Mouse (Mus musculus) frontal cortex, postnatal 25 days (tissue): ENCODE data around the gene Adora1.

Experiments
- DNase-seq, 2 experiments: peaks; one replicate each; pipeline ENCODE4 v3.0.0; 2022; ENCODE audit warnings: low spot score in 2 of 2

Gene Adora1

DNA sequence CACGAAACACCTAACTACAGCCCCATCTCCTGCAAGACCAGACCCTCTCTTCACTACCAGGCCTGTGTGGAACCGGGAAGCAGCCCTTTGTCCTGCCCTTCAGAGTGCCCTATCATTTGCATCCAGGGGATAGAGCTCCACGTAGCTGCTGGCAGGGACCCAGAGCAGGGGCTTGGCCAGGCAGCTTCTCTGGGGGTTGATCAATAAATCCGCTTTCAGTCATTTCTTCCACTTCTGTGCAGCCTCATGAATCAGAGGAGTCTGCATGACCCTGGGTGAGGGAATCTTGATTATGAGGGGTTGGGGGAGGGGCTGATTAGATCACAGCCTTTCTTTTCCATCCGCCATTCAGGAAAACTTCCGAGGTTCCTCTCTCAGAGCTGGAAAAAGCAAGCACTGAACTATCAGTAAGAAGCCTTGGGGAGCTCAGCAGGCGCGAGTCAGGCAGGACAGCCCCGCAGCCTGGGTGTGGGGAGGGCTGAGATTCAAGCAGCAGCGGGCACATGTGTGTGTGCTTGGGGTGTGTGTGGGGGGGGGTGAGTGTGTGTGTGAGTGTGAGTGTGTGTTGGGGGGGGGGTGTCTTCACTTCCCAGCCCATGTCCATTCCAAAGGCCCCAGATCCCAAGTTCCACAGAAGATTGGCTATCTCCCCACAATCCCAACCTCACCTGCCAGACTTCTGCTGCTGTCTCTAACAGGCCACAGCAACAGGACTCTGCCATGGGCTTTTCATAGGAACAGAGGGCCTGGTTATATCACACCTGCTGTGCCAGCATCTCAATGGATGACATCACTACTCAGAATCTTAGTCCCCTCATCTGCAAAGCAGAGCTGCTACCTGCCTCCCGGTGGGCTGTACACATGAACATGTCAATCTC is 19.2 kb downstream of the Adora1 start:
- no peak for DNase-seq

DNA sequence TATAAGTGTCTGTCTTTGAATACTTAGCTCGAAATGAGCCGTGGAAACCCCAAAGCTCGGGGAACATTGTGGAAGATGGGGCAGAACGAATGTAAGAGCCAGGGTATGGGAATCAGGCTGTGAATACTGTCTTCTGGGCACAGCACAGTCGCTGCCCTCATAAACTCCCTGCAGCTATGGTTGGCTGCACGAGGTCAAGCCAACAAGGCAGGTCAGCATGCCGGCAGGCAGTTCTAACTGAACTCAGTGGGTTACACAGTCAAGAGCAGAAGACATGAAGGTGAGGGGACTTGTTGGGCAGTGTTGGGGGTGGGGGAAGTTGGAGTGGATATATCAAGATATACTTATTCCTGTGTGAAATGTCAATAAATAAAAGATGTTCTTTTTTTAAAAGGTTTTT is 20.2 kb downstream of the Adora1 start:
- DNase-seq = no peak

DNA sequence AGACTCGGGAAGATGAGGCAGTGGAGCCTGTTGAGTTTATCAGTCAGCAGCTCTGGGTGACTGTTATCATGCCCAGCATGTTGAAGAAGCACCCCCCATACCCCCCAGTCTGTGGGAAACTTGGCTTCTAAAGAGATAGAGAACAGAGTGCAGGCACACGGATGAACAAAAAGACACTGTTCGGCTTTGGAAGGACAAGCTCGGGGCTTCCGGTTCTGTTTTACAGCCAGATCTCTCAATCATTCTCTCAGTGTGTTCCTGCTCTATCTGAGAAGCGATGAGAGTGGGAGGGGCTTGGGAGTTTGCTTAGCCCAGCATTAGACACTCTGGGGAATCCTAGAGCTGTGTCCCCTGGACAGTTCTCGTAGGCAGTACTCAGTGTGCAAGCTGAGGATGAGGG is 21.8 kb downstream of the Adora1 start:
- DNase-seq = no peak

DNA sequence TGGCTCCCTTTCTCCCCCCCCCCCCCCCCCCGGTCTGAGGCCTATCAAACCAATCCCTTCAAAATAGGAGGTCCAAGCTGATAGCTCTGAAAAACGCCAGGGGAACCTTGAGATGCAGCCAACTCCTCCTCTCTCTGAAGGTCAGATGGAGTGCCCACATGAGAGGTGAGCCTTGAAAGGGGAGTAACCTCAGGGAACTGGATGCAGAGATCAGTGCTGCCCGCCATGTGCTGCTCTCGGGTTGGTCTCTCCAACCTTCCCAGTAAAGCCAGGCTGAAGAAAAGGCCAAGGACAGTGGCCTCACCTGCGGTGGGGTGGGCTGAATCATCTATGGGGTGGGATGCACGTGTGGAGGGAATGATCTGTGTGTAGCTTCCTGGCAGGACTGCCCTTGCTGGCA is 22.9 kb downstream of the Adora1 start:
- no peak for DNase-seq

- DNase-seq = no peak
Observed at GRCm38 (mm10) chr1:134211631-134212030, 23.6 kb downstream of the Adora1 start.

DNA sequence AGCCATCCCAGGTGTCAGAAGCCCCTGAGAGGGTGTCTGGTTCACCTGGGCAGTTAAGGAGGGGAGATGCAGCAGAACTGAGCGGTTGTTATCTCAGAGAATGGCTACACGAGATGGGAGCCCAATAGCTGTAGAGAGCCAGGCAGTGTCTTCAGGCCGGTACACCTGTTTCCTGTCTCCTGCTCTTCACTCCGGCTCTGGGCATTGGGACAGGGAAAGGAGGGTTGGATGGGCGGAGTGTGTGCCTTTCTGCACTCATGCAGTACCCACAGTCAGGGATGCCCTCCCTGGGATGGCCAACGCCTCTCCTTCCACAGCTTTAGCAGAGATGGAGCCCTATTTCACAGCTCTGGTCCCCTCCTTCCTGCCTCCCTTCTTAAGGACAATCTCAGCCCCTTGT is 24.2 kb downstream of the Adora1 start:
- DNase-seq = no peak

DNA sequence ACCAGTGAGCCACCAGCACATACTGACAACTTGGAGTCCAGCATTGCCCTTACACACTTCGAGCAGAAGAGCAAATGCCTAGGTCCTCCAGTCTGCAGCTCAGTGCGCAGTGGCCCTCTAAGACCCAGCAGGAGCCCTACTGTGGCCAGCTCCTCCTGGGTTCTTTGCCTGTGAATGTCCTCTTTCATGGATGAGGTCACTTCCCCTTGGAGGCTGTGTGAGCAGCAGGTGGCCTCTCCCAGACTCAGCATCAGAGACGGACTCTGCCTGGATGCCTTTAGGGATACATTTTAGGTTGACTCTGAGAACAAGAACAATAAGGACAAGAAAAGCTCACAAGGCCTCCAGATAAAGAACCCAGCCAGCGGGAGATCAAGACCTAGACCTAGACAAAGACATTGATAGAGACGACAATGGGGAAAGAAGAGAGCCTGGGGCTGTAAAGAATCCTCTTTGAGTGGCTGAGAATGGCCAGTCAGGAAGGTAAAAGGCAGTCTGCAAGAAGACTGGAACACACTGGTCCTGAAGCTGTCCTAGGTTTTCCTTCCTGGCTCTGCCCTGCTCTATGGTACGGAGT is 25.0 kb downstream of the Adora1 start:
- DNase-seq = no peak

- no peak for DNase-seq
Observed at GRCm38 (mm10) chr1:134206085-134206484, 29.1 kb downstream of the Adora1 start.

GRCm38 (mm10) chr1:134205296-134206018 is 29.8 kb downstream of the Adora1 start:
- no peak for DNase-seq

DNA sequence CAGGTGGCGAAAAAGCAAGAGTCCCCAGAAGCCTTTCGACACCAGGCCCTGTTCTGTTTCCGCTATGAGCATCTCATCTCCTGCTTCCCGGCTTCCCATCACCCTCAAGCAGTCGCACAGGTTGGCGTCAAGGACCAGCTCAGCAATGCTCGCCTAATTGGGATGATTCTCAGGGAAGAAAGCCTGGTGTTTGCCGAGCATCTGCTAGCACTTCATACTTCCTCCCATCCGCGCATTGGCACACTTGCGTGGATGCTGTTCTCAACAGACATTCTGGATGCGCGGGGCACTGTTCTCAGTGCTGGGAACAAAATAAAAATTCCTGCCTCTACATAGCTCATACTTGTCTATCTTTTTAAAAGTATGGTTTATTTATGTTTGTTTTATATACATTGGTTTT is 31.0 kb downstream of the Adora1 start:
- DNase-seq = no peak

GRCm38 (mm10) chr1:134201751-134202420 is 33.3 kb downstream of the Adora1 start:
- DNase-seq = no peak

- no peak for DNase-seq
Observed at GRCm38 (mm10) chr1:134200998-134201686, 34.1 kb downstream of the Adora1 start.

- no peak for DNase-seq
Observed at GRCm38 (mm10) chr1:134200481-134200880, 34.8 kb downstream of the Adora1 start.

- DNase-seq = no peak
Observed at GRCm38 (mm10) chr1:134198197-134198995, 36.8 kb downstream of the Adora1 start.

DNA sequence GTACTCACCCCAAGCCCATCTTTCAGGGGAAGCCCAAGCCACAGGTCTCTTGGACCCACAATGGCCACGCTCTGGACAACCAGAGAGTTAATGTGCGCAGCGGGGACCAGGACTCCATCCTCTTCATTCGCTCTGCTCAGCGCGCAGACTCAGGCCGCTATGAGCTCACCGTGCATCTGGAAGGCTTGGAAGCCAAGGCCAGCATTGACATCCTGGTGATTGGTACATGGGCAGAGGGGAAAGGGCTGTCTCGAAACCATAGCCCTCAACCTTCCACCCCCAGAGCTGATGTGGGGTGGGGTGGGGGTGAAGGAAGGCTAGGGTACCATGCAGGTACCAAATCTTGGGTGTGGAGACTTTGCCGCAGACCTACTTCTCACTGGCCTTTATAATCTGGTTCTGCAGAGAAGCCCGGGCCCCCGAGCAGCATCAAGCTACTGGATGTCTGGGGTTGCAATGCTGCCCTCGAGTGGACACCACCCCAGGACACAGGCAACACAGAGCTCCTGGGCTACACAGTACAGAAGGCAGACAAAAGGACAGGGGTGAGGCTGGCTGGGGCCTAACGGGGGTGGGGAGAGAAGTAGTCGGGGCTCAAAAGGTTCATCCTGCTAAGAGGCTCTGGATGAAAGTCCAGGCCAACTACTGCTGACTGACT is 37.8 kb downstream of the Adora1 start:
- DNase-seq = no peak

- DNase-seq = peak; percentile 63 to 76
Observed at GRCm38 (mm10) chr1:134196386-134196785, 38.8 kb downstream of the Adora1 start.

DNA sequence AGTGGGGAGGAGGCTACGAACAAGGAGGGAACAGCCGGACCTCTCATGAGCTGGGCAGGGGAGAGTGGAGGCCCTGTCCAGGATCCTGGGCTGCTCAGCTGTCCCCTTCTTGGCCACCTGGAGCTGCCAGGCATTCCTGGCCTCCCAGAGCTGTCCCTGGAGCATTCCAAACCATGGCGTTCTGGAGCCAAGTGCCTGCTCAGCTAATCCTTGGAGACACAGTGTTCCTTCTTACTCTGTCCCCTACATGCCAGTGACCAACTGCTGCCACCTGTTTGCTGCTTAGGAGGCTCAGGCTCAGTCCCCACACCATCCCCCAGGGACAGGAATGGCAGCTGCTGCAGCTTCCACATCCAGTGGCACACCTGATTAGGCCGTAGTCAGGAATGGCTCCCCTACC is 39.3 kb downstream of the Adora1 start:
- DNase-seq = no peak

DNA sequence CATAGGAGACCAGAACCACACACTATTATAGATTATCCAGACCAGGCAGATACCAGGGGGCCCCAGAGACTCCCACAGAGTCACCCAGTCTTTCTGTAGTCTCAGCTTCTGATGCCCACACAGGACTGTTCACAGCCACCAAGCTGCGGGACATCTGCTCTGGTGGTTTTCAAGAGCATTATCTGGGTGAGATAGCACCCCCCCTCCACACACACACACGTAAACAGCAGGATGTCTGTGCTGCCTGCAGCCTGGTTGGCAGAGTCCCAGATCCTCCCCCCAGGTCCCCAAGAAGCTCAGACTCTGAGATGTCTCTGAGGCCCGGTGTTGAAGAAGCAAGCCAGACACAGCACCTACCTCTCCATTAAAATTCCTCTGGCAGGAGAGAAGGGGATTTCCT is 39.7 kb downstream of the Adora1 start:
- DNase-seq = no peak

- DNase-seq = no peak
Observed at GRCm38 (mm10) chr1:134195117-134195516, 40.1 kb downstream of the Adora1 start.
